Mouse (Mus musculus) lung, postnatal 36 days (tissue): ENCODE measurements around the gene Lhx2.

Experiments used
- DNase-seq: peaks from one replicate; pipeline ENCODE4 v3.0.0; 2022; ENCODE audit warnings: mixed read lengths

Gene Lhx2

GRCm38 (mm10) chr2:38367023-38367422, 27.9 kb downstream of the Lhx2 start:
- no peak for DNase-seq

- no peak for DNase-seq
Measured at GRCm38 (mm10) chr2:38367852-38368251, 28.8 kb downstream of the Lhx2 start.

GRCm38 (mm10) chr2:38368746-38369330, 29.8 kb downstream of the Lhx2 start:
- peak; percentile 78 for DNase-seq

- DNase-seq = peak; percentile 52
Measured at GRCm38 (mm10) chr2:38375606-38376304, 36.7 kb downstream of the Lhx2 start.

- DNase-seq = no peak
Measured at GRCm38 (mm10) chr2:38377254-38377653, 38.2 kb downstream of the Lhx2 start.

GRCm38 (mm10) chr2:38378346-38378745, 39.3 kb downstream of the Lhx2 start:
- peak; percentile 37 for DNase-seq

DNA sequence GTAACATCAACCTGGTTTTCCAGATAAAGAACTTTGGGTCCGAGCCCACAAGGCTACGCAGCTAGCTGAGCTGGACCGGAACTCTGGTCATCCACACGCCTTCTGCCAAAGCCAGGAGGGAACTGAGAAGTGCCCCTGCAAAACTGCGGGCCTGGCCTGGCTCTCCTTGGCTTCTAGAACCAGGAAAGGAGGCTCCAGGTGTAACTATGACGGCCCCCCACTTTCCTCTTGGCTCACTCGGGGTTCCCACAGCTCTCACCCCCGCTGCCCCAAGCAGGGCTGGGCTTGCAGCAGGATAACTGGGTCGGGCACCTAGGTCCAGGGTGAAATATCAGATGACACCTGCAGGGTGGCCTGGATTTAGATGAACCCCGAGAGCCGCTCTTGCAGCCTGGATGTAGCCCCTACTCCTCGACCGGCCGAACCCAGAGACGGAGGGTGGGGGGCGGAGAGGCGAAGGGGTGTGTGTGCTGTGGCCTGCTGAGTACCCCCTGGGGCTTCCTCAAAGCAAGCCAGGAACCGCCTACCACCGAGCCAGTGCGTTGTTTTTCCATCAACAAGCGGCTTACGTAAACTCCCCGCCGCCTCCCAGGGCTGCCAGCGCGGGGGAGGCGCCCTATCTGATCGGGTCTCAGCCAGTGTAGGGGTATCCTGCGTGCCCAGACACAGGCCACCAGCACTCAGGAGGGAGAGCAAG, 39.9 kb downstream of the Lhx2 start:
- no peak for DNase-seq

DNA sequence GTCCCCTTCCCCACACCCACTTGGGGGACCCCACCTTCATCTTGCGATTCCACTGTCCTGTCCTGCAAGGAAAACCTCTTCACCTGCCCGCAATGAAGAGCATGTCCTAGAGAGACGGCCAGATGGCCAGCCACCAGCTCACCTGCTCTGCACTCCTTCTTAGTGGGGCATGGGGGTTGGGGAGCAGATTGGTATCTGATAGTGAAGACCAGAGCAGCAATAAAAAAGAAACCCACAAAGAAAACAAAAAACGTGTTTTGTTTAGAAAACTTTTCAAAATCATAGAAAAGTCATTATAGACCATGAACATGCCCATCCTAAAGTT, 40.4 kb downstream of the Lhx2 start:
- DNase-seq = no peak

DNA sequence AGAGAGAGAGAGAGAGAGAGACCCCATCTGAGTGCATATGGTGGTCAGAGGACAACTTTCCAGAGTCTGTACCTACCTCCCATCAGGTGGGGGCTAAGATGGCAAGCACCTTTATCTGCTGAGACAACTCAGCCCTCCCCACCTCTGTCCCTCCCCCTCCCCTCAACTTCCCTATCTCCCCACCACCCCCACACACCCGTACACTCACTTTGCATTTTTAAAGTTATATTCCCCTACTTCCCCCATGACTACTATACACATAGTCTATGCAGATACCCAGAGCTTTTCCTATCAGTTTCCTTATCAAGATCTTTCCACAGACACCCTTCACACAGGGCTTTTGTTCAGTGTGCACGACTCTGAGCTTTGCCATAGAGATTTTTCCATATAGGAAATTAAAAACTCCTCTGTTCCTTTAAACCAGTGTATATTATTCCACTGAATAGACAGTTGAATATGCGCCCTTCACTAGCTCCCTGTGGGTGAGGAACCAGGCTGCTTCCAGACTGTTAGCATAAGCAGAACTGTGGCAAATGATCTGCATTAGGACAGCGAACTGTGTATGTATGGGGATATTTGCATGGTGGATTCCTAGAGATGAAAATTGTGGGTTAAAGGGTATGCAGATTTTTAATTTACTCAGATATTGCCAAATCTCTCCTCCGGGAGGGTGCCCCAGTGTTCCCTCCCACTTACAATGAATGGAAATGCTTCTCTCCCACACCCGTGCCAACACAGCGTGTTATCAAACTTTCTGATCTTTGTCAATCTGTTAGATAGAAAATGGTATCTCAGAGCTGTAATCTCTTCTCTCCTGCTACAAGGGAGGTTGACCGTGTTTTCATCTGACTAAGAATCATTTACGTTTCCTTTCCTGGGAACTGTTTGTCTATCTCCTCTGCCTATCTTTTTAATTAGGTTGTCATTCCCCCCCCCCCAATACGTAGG, 41.3 kb downstream of the Lhx2 start:
- no peak for DNase-seq

DNA sequence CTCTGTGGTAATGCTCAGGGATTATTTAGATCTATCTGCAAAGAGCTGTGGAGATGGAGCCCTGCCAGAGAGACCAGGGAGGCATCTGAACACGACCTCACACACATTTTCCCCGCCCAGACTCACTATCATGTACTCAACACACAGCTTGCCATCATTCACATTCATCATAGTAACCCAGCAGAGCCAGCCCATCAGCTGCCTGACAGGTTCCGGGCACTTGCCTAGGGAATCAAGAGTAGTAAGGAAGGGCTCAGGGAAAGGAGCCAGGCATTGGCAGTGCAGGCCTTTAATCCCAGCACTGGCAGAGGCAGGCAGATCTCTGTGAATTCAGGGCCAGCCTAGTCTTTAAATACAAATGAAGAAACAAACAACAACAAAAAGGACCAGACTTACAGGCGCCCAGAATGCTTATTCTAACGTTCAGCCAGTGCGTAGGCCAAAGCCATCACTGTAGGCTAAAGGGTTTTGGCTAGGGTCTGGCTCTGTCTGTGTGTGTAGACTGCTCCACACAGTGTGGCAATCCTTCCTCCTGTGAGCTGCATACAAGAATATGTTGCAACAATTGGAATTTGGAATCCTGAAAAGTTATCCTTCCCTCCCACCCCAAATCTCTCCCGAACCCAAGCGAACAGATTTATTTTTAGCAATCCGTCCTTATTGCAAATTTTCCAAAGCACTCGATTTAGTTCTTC, 48.6 kb downstream of the Lhx2 start:
- DNase-seq = no peak

GRCm38 (mm10) chr2:38394977-38395868, 56.1 kb downstream of the Lhx2 start:
- peak; percentile 7 for DNase-seq

DNA sequence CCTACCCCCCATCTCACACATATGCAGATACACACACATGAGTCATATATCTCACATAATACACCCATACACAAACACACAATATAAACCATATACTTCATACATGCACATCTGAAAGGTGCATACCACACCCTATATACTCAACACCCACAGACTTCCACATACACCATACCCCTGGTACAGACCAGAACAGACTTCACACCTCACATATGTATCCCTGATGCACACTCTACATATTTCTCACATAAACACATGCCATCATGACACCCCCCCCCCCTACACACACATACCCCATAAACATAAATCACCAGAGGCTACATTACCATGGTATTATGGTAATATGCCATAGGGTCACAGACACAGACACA, 56.8 kb downstream of the Lhx2 start:
- DNase-seq = no peak

DNA sequence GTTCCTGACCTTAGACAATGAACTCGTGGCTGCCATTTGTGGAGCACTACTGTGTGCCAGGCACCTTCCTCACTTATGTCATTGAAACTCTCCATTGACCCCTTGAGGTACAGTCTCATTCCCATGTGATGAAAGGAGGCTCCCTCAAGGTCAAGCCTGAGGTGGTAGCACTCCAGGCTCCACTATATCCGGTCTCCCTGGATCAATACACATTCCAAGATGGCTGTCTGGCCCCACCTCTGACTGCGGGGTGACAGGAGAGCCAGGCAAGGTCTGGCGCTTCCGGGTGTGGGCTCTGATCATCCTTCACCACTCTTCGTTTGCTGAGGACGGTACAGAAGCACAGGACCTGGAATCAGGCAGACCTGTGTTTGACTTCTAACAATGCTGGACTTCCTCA, 58.2 kb downstream of the Lhx2 start:
- DNase-seq = no peak

DNA sequence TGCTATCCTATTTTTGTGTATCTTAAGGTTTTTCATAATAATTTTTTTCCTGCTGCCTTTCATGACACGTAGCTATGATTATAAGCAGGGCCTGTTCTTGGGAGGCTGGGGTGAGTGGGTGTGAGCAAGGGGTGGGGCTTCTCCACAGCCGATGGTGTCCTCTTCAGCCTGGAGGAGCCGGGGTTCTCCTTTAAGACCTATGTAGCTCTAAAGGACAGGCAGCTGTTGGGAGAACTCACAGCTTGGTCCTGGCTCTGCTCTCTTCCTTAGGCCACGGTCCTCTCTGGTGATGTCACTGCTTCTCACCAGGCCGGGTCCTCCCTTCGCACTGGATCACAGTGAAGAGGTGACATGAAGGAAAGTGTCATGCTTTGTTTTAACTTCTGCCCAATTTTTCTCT, 58.8 kb downstream of the Lhx2 start:
- DNase-seq = no peak

DNA sequence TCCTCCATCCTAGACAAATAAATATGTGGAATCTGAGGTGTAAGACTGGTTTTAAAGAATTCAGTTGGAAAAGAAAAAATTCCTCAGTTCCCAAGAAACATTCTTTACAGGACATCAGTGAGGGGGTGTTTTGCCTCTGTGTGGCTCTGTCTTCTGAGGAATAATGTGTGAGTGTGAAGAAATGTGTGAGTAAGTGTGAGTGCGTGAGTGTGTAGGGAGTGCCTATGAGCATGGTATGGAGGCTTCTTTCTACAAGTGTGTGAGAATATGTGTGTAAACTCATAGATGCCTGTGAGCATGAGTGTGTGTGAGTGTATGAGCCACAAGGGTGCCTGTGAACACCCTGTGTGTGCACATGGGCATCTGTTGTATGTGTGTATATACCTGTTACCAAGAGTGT, 63.5 kb downstream of the Lhx2 start:
- DNase-seq = no peak

- no peak for DNase-seq
Measured at GRCm38 (mm10) chr2:38403231-38403630, 64.2 kb downstream of the Lhx2 start.

DNA sequence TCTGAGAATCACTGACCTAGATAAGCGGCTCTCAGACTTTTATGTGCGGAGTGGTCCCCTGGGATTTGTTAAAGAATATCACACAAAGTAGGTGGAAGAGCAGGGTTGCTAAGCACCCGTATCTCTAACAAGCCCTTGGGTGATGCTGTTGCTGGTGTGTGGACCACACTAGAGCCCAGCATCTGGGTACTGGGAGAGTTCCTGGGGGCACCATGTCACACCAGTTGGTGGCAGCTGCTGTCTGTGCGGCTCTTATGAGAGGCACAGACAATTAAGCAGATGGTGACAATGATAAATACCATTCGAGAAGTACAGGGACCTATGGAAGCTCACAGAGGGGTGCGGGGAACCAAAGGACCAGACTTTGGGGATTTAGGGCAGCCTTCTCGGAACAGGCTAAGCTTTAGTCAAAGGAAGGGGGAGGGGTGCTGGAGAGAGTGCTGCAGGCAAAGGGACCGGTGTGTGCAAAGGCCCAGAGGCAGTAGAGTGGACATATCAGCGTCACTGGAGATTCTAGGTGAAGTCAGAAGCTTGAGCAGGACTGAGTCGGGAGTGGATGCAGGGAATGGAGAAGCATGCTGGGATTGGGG, 65.0 kb downstream of the Lhx2 start:
- no peak for DNase-seq

DNA sequence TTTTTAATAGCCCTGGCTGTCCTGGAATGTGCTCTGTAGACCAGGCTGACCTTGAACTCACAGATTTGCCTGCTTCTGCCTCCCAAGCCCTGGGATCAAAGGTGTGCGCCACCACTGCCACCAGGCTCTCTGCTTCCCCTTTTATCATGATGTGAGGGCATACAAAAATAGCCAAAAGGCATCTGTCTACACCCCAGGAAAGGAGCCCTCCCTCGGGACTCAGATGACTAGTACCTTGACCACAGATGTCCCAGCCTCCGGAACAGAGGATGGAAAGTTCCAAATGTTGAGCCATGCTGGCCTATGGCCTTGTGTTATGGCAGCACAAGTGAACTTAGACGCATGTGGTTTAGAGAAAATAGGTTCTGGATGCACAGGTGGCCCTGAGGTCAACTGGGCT, 66.3 kb downstream of the Lhx2 start:
- no peak for DNase-seq

GRCm38 (mm10) chr2:38409309-38409708, 70.2 kb downstream of the Lhx2 start:
- no peak for DNase-seq

- DNase-seq = no peak
Measured at GRCm38 (mm10) chr2:38410227-38410626, 71.1 kb downstream of the Lhx2 start.

DNA sequence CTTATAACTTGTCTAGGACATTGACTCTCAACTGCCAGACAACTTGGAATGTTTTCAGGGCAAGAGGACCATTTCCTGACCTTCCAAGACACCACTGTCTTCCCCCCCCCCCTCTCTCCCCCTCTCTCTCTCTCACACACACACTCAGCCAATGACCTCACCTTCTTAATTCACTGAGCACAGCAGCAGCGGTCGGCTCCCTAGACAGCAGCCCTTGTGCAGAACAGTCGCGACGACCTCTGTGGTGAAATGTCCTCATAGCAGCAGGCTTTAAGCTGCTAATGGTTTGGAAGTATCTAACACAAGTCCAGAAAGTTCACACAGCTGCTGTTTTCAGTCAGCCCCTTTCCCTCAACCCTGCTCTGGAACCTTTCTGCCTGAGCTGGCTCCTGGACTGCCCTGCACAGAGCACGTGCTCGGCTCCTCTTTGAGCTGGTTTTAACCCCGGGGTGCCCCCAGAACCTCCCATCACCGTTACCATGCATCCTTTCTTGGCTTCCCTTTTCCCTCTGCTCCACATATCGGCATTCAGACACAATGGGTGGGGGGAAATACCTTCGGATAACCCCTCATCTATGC, 73.6 kb downstream of the Lhx2 start:
- no peak for DNase-seq
